Mouse (Mus musculus): Measurements from ENCODE around the gene Fancd2.

GRCm38 (mm10) chr6:113586466-113587183 lies 55.1 kb downstream of the Fancd2 start:
- TF ChIP-seq CTCF (IDR thresholded peaks at IDR 0.05 in 2 of 3, conservative IDR thresholded peaks at IDR 0.05 in 1 of 3; ENCODE audit: control insufficient read depth in 1 of 3, insufficient read depth in 1 of 3, low read depth in 2 of 3, low read length in 3 of 3, poor library complexity in 1 of 3, severe bottlenecking in 1 of 3) (no peak), EP300 (IDR thresholded peaks at IDR 0.05; ENCODE audit: low read depth in 1 of 2, low read length in 2 of 2) (no peak), USF2 (IDR thresholded peaks at IDR 0.05; ENCODE audit: borderline replicate concordance in 1 of 2, insufficient read depth in 1 of 2, low read depth in 1 of 2, low read length in 2 of 2) (no peak)
